Mouse (Mus musculus): ENCODE measurements around the gene Aspscr1.
A peak's percentile ranks its signal among the peaks of the same experiment; 100 is the strongest.

Gene Aspscr1

GRCm38 (mm10) chr11:120672687-120673593 lies at the start of gene Aspscr1:
TSS of gene Aspscr1 (plus strand) at chr11:120672973.
- DNase-seq (ENCODE audit: low read depth, low spot score): peak; percentile 77

GRCm38 (mm10) chr11:120623961-120624679 lies 48.7 kb upstream of the Aspscr1 start:
- DNase-seq (ENCODE audit: low read depth, low spot score): no peak

- peak; percentile 79 for DNase-seq (ENCODE audit: low read depth, low spot score)
Observed at GRCm38 (mm10) chr11:120624680-120625111, 48.1 kb upstream of the Aspscr1 start.

GRCm38 (mm10) chr11:120625152-120625775 lies 47.5 kb upstream of the Aspscr1 start, which contains the start of gene Sirt7:
TSS of gene Sirt7 (minus strand) at chr11:120625240.
- no peak for DNase-seq (ENCODE audit: low read depth, low spot score)

- DNase-seq (ENCODE audit: low read depth, low spot score): no peak
Observed at GRCm38 (mm10) chr11:120626785-120627467, 45.8 kb upstream of the Aspscr1 start.

GRCm38 (mm10) chr11:120627468-120628300 lies 45.1 kb upstream of the Aspscr1 start:
- no peak for DNase-seq (ENCODE audit: low read depth, low spot score)

- DNase-seq (ENCODE audit: low read depth, low spot score): no peak
Observed at GRCm38 (mm10) chr11:120628601-120629340, 44.0 kb upstream of the Aspscr1 start.

- no peak for DNase-seq (ENCODE audit: low read depth, low spot score)
Observed at GRCm38 (mm10) chr11:120629341-120629730, 43.4 kb upstream of the Aspscr1 start.

GRCm38 (mm10) chr11:120629911-120630310 lies 42.9 kb upstream of the Aspscr1 start:
- no peak for DNase-seq (ENCODE audit: low read depth, low spot score)

- DNase-seq (ENCODE audit: low read depth, low spot score): no peak
Observed at GRCm38 (mm10) chr11:120630401-120630871, 42.3 kb upstream of the Aspscr1 start.

- no peak for DNase-seq (ENCODE audit: low read depth, low spot score)
Observed at GRCm38 (mm10) chr11:120630881-120631725, 41.7 kb upstream of the Aspscr1 start.

- DNase-seq (ENCODE audit: low read depth, low spot score): no peak
Observed at GRCm38 (mm10) chr11:120631726-120632448, 40.9 kb upstream of the Aspscr1 start.

GRCm38 (mm10) chr11:120632559-120633519 lies 39.9 kb upstream of the Aspscr1 start:
- no peak for DNase-seq (ENCODE audit: low read depth, low spot score)

GRCm38 (mm10) chr11:120633520-120634343 lies 39.0 kb upstream of the Aspscr1 start, which contains the start of gene Mafg:
TSS of gene Mafg (minus strand) at chr11:120633600.
- peak; percentile 89 for DNase-seq (ENCODE audit: low read depth, low spot score)

- no peak for DNase-seq (ENCODE audit: low read depth, low spot score)
Observed at GRCm38 (mm10) chr11:120634810-120635209, 38.0 kb upstream of the Aspscr1 start.

GRCm38 (mm10) chr11:120641255-120641654 lies 31.5 kb upstream of the Aspscr1 start:
- no peak for DNase-seq (ENCODE audit: low read depth, low spot score)
